Mouse (Mus musculus) heart, embryonic 16.5 days (tissue): ENCODE measurements around the gene Cntnap1. TPM values are rescaled to one million over a fixed set of nuclear protein-coding genes. Genes with fewer than 3 reads are reported as not detected.
"Not testable (repeated sequence)": the region's sequence is repeated elsewhere in the genome, so short reads cannot be mapped to it uniquely, and the experiment has no call there.

Experiments
- ATAC-seq: fragments of 200-750 bp; cut with Nextera tagmentation; replicated peaks from 2 replicates; pipeline ENCODE4 v1.8.0; 2017; ENCODE audit warnings: moderate number of reproducible peaks; ENCODE audit not compliant: insufficient read depth, low FRiP score; ENCODE audit errors: extremely low read depth
- H3K27ac ChIP-seq: fragments of 300-500 bp; sonication (generic); 2 replicates; pipeline ENCODE4 v1.5.1; 2014; ENCODE audit warnings: mild to moderate bottlenecking, low read length, control low read depth, moderate library complexity
- H3K27me3 ChIP-seq: fragments of 300-500 bp; sonication (generic); 2 replicates; pipeline ENCODE4 v1.6.1; 2014; ENCODE audit warnings: low read length, mixed read lengths; ENCODE audit not compliant: control insufficient read depth, insufficient read depth
- H3K36me3 ChIP-seq: fragments of 300-500 bp; sonication (generic); 2 replicates; pipeline ENCODE4 v1.6.1; 2014; ENCODE audit not compliant: control insufficient read depth, insufficient read depth
- H3K4me1 ChIP-seq: fragments of 300-500 bp; sonication (generic); 2 replicates; pipeline ENCODE4 v1.6.1; 2014; ENCODE audit warnings: low read length, mixed read lengths; ENCODE audit not compliant: control insufficient read depth, insufficient read depth
- H3K4me2 ChIP-seq: fragments of 300-500 bp; sonication (generic); 2 replicates; pipeline ENCODE4 v1.6.1; 2014; ENCODE audit warnings: low read depth, mild to moderate bottlenecking, control low read depth, low read length
- H3K4me3 ChIP-seq: fragments of 300-500 bp; sonication (generic); 2 replicates; pipeline ENCODE4 v1.5.1; 2014; ENCODE audit warnings: mild to moderate bottlenecking, control low read depth, low read length
- H3K9ac ChIP-seq: fragments of 300-500 bp; sonication (generic); 2 replicates; pipeline ENCODE4 v1.6.1; 2014; ENCODE audit warnings: low read length, control low read depth
- H3K9me3 ChIP-seq: fragments of 300-500 bp; sonication (generic); replicated peaks from 2 replicates; pipeline ENCODE4 v1.6.1; 2016; ENCODE audit warnings: low read length; ENCODE audit not compliant: control insufficient read depth
- WGBS: fragments of 180-500 bp; shearing (Covaris S2); extraction: QIAGEN DNeasy Blood & Tissue Kit; methylation state at CpG from one replicate; pipeline ENCODE4 v1.1.7; 2014; 5-methylcytosine and 5-hydroxymethylcytosine counted together
- polyA plus RNA-seq: library from polyadenylated mRNA; unstranded; fragments of >200 nt; fragmentation: Nextera tagmentation; extraction: Ambion mirVana; gene quantifications from 2 replicates; pipeline ENCODE4 v1.2.1, GENCODE M21; 2015

Gene Cntnap1
- polyA plus RNA-seq = 0.89 and 1.0 TPM in 2 replicates

- Histone ChIP-seq H3K9ac (peak within 1 kb of the TSS; percentile 86), H3K27me3 (peaks cover 22% of the 10 kb centered on the region), H3K4me1 (peaks cover 51% of the 10 kb centered on the region), H3K36me3 (peaks cover 28% of the 10 kb centered on the region), H3K4me3 (peak within 1 kb of the TSS; percentile 81), H3K9me3 (no peaks in the 10 kb centered on the region), H3K27ac (peak within 1 kb of the TSS; percentile 74), H3K4me2 (peak within 1 kb of the TSS; percentile 67)
- ATAC-seq = no peak
- under 1% methylated on average over 35 of the region's 35 CpGs for WGBS
These were observed at the start of gene Cntnap1 for GRCm38 (mm10) chr11:101170354-101170810. Gene Cntnap1, plus strand, starts transcription at chr11:101170523.

- no peak for ATAC-seq
- peak overlapping the region; percentile 81 for H3K4me2 ChIP-seq
- WGBS = 18% methylated on average over 19 of the region's 19 CpGs
- peaks cover 15% of the 10 kb centered on the region for H3K36me3 ChIP-seq
- peak overlapping the region; percentile 75 for H3K9ac ChIP-seq
- H3K4me1 ChIP-seq = peaks cover 25% of the 10 kb centered on the region
- H3K9me3 ChIP-seq = no peaks in the 10 kb centered on the region
- peak overlapping the region; percentile 99 for H3K4me3 ChIP-seq
- peak overlapping the region; percentile 91 for H3K27ac ChIP-seq
- no peaks in the 10 kb centered on the region for H3K27me3 ChIP-seq
These were observed 49.7 kb upstream of the Cntnap1 start for GRCm38 (mm10) chr11:101120545-101121188.

- H3K27me3 ChIP-seq, H3K4me2 ChIP-seq, H3K9ac ChIP-seq, H3K4me3 ChIP-seq, H3K9me3 ChIP-seq, H3K27ac ChIP-seq, ATAC-seq: not testable (repeated sequence)
- Histone ChIP-seq H3K4me1 (peaks cover 13% of the 10 kb centered on the region), H3K36me3 (peaks cover 25% of the 10 kb centered on the region)
- WGBS = 91% methylated on average over 8 of the region's 8 CpGs
These were observed 45.8 kb upstream of the Cntnap1 start for GRCm38 (mm10) chr11:101124494-101124893.

GRCm38 (mm10) chr11:101125008-101125407 is 45.3 kb upstream of the Cntnap1 start:
- not testable (repeated sequence) for H3K4me3 ChIP-seq, H3K9me3 ChIP-seq, ATAC-seq, H3K27me3 ChIP-seq, H3K4me2 ChIP-seq, H3K9ac ChIP-seq, H3K27ac ChIP-seq
- 99% methylated on average over 7 of the region's 9 CpGs for WGBS
- Histone ChIP-seq H3K4me1 (peaks cover 14% of the 10 kb centered on the region), H3K36me3 (peaks cover 25% of the 10 kb centered on the region)

- peaks cover 25% of the 10 kb centered on the region for H3K36me3 ChIP-seq
- no peak overlapping the region for H3K27ac ChIP-seq
- H3K4me1 ChIP-seq = peaks cover 13% of the 10 kb centered on the region
- no peak overlapping the region for H3K4me3 ChIP-seq
- 92% methylated on average over 1 of the region's 1 CpGs for WGBS
- no peak for ATAC-seq
- no peak overlapping the region for H3K9ac ChIP-seq
- no peaks in the 10 kb centered on the region for H3K27me3 ChIP-seq
- no peak overlapping the region for H3K4me2 ChIP-seq
- H3K9me3 ChIP-seq = peaks cover 2% of the 10 kb centered on the region; the same call in 1 of the 2 replicates
These were observed 43.2 kb upstream of the Cntnap1 start for GRCm38 (mm10) chr11:101127075-101127474.

GRCm38 (mm10) chr11:101128996-101129577 is 41.2 kb upstream of the Cntnap1 start:
- Histone ChIP-seq H3K27me3 (no peaks in the 10 kb centered on the region), H3K9me3 (peaks cover 2% of the 10 kb centered on the region; the same call in 1 of the 2 replicates), H3K9ac (no peak overlapping the region), H3K4me3 (no peak overlapping the region), H3K4me1 (peaks cover 15% of the 10 kb centered on the region), H3K36me3 (peaks cover 13% of the 10 kb centered on the region), H3K27ac (no peak overlapping the region), H3K4me2 (no peak overlapping the region)
- WGBS = 84% methylated on average over 11 of the region's 11 CpGs
- ATAC-seq = no peak

GRCm38 (mm10) chr11:101130056-101130756 is 40.1 kb upstream of the Cntnap1 start:
- H3K4me1 ChIP-seq = peaks cover 20% of the 10 kb centered on the region
- H3K27ac ChIP-seq = peak overlapping the region; percentile 94
- ATAC-seq = peak; percentile 90
- peaks cover 13% of the 10 kb centered on the region for H3K36me3 ChIP-seq
- H3K4me3 ChIP-seq = no peak overlapping the region
- no peaks in the 10 kb centered on the region for H3K27me3 ChIP-seq
- H3K4me2 ChIP-seq = peak overlapping the region; percentile 47
- H3K9me3 ChIP-seq = peaks cover 2% of the 10 kb centered on the region; the same call in 1 of the 2 replicates
- peak overlapping the region; percentile 62 for H3K9ac ChIP-seq
- 19% methylated on average over 18 of the region's 18 CpGs for WGBS

GRCm38 (mm10) chr11:101131187-101131586 is 39.1 kb upstream of the Cntnap1 start:
- no peak overlapping the region for H3K4me2 ChIP-seq
- peaks cover 2% of the 10 kb centered on the region; the same call in 1 of the 2 replicates for H3K9me3 ChIP-seq
- no peak overlapping the region for H3K4me3 ChIP-seq
- H3K4me1 ChIP-seq = peaks cover 20% of the 10 kb centered on the region
- no peak overlapping the region for H3K9ac ChIP-seq
- WGBS = 89% methylated on average over 2 of the region's 2 CpGs
- no peak overlapping the region for H3K27ac ChIP-seq
- no peaks in the 10 kb centered on the region for H3K27me3 ChIP-seq
- peaks cover 6% of the 10 kb centered on the region for H3K36me3 ChIP-seq
- ATAC-seq = no peak

- no peak for ATAC-seq
- peaks cover 2% of the 10 kb centered on the region; the same call in 1 of the 2 replicates for H3K9me3 ChIP-seq
- H3K36me3 ChIP-seq = peaks cover 1% of the 10 kb centered on the region
- H3K4me2 ChIP-seq = no peak overlapping the region
- no peaks in the 10 kb centered on the region for H3K27me3 ChIP-seq
- no peak overlapping the region for H3K4me3 ChIP-seq
- no peak overlapping the region for H3K27ac ChIP-seq
- peaks cover 20% of the 10 kb centered on the region for H3K4me1 ChIP-seq
- WGBS = 93% methylated on average over 6 of the region's 6 CpGs
- no peak overlapping the region for H3K9ac ChIP-seq
These were observed 38.6 kb upstream of the Cntnap1 start for GRCm38 (mm10) chr11:101131701-101132100.
